Mouse (Mus musculus): ENCODE data around the gene Irf1.

DNA sequence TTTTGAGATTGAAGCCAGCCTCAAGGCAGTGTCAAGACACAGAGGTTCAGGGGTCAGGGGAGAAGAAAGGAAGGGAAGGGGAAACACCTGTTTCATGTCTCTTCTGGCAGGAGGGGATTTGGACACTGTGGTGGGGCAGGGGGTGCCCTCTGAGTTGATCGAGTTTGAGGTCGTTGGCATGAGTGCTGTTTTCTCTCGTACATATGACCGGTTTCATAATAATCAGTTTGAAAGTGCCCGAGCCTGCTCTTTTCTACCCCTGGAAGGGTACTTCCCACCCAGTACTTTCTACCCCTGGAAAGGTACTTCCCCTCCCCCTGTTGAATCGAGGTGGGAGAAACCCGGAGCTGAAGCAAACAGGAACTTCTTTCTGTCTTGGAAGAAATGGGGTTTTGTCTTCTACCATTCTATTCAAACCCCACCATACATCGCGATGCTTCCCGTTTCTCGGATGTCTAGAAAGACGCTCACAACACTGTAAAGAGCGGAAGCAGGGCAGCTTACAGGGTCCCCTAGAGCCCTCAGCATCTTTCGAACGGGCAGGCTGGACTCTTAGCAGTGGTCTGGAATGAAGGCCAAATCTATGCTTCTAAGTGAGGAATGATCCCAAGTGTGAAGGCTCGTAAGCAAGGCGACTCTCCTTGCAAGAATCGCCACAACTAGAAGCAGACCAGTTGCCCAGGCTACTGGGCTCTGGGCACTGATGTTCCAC, 34.7 kb upstream of the Irf1 start:
- TF ChIP-seq POLR2A (IDR thresholded peaks at IDR 0.05; ENCODE audit: low read depth, low read length) (no peak), CTCF (IDR thresholded peaks at IDR 0.05; ENCODE audit: extremely low read depth, insufficient read depth, insufficient read length, insufficient replicate concordance) (no peak)

Measured in spleen, adult 2 months (tissue).